Mouse (Mus musculus) thymus, adult 2 months (tissue): Measurements from ENCODE around the gene Gm2001. TPM values are rescaled to one million over a fixed set of nuclear protein-coding genes. Genes with fewer than 3 reads are reported as not detected.
"Not testable (repeated sequence)": the region's sequence is repeated elsewhere in the genome, so short reads cannot be mapped to it uniquely, and the experiment has no call there.

ENCODE experiments used
- DNase-seq: peaks from one replicate; pipeline ENCODE4 v3.0.0; 2021
- H3K27ac ChIP-seq: fragments of 200-500 bp; 2 replicates; pipeline ENCODE4 v1.5.1; 2012; ENCODE audit warnings: low read length, control low read depth; ENCODE audit not compliant: control insufficient read depth, insufficient read depth
- H3K27me3 ChIP-seq: fragments of 200-500 bp; 2 replicates; pipeline ENCODE4 v1.6.1; 2012; ENCODE audit warnings: mild to moderate bottlenecking, low read length, moderate library complexity, mixed read lengths; ENCODE audit not compliant: control insufficient read depth, insufficient read depth
- H3K36me3 ChIP-seq: fragments of 200-500 bp; 2 replicates; pipeline ENCODE4 v1.6.1; 2012; ENCODE audit warnings: mild to moderate bottlenecking, low read length, moderate library complexity; ENCODE audit not compliant: control insufficient read depth, insufficient read depth
- H3K4me1 ChIP-seq: fragments of 200-500 bp; replicated peaks from 2 replicates; pipeline ENCODE4 v1.6.1; 2012; ENCODE audit warnings: low read length; ENCODE audit not compliant: control insufficient read depth, insufficient read depth
- H3K4me3 ChIP-seq: fragments of 200-500 bp; 2 replicates; pipeline ENCODE4 v1.5.1; 2012; ENCODE audit warnings: mild to moderate bottlenecking, low read length, control low read depth, moderate library complexity; ENCODE audit not compliant: control insufficient read depth, insufficient read depth
- WGBS: fragments of 180-500 bp; shearing (Covaris S2); methylation state at CpG from one replicate; pipeline ENCODE4 v1.1.7; 2018; 5-methylcytosine and 5-hydroxymethylcytosine counted together
- polyA plus RNA-seq: library from polyadenylated mRNA; depleted of rRNA; stranded (reverse); fragments of >200 nt; gene quantifications from 2 replicates; pipeline ENCODE4 v1.2.3, GENCODE M21; 2012; rRNA removed

Gene Gm2001
- not detected in 2 replicates for polyA plus RNA-seq

- not testable (repeated sequence) for H3K4me1 ChIP-seq, H3K4me3 ChIP-seq, H3K36me3 ChIP-seq, H3K27ac ChIP-seq, H3K27me3 ChIP-seq, DNase-seq
- 84% methylated on average over 2 of the region's 2 CpGs for WGBS
These were observed at the start of gene Gm2001 for GRCm38 (mm10) chr12:87842239-87842638. Gm2001 (minus strand) TSS chr12:87842339.

- 87% methylated on average over 5 of the region's 5 CpGs for whole genome bisulfite sequencing
- not testable (repeated sequence) for H3K27ac ChIP-seq, H3K4me3 ChIP-seq, H3K36me3 ChIP-seq, DNase-seq, H3K4me1 ChIP-seq, H3K27me3 ChIP-seq
These were observed 31.6 kb upstream of the Gm2001 start, which contains the start of gene Gm2016 for GRCm38 (mm10) chr12:87873772-87874171. Gm2016 (plus strand) TSS chr12:87874072.

- not testable (repeated sequence) for H3K27ac ChIP-seq, H3K36me3 ChIP-seq, H3K27me3 ChIP-seq, H3K4me3 ChIP-seq, H3K4me1 ChIP-seq, DNase-seq
- WGBS, result 88% methylated on average over 2 of the region's 2 CpGs
These were observed 21.9 kb upstream of the Gm2001 start for GRCm38 (mm10) chr12:87864048-87864447.

GRCm38 (mm10) chr12:87863638-87864037 is 21.5 kb upstream of the Gm2001 start:
- WGBS, result 97% methylated on average over 10 of the region's 11 CpGs
- not testable (repeated sequence) for H3K27me3 ChIP-seq, DNase-seq, H3K4me1 ChIP-seq, H3K36me3 ChIP-seq, H3K4me3 ChIP-seq, H3K27ac ChIP-seq

GRCm38 (mm10) chr12:87861740-87862692 is 19.9 kb upstream of the Gm2001 start:
- H3K4me3 ChIP-seq, H3K27me3 ChIP-seq, H3K4me1 ChIP-seq, H3K27ac ChIP-seq, H3K36me3 ChIP-seq, DNase-seq: not testable (repeated sequence)
- WGBS, result 87% methylated on average over 23 of the region's 23 CpGs

GRCm38 (mm10) chr12:87856067-87856466 is 13.9 kb upstream of the Gm2001 start:
- H3K4me3 ChIP-seq, H3K4me1 ChIP-seq, DNase-seq, H3K36me3 ChIP-seq, H3K27ac ChIP-seq, H3K27me3 ChIP-seq: not testable (repeated sequence)
- WGBS, result 84% methylated on average over 1 of the region's 1 CpGs

- H3K4me3 ChIP-seq, H3K36me3 ChIP-seq, H3K27ac ChIP-seq, H3K27me3 ChIP-seq, H3K4me1 ChIP-seq, DNase-seq: not testable (repeated sequence)
- WGBS, result no CpG with 5 or more reads among the region's 2 CpGs
These were observed 8.5 kb upstream of the Gm2001 start for GRCm38 (mm10) chr12:87850657-87851056.

GRCm38 (mm10) chr12:87816277-87816676 is 25.9 kb downstream of the Gm2001 start, which contains the start of gene BB287469:
BB287469 (plus strand) TSS chr12:87816577.
- not testable (repeated sequence) for H3K4me1 ChIP-seq, H3K36me3 ChIP-seq, H3K4me3 ChIP-seq, H3K27ac ChIP-seq, DNase-seq, H3K27me3 ChIP-seq
- WGBS, result 89% methylated on average over 6 of the region's 6 CpGs

- H3K27me3 ChIP-seq, H3K4me3 ChIP-seq, H3K36me3 ChIP-seq, DNase-seq, H3K4me1 ChIP-seq, H3K27ac ChIP-seq: not testable (repeated sequence)
- 88% methylated on average over 5 of the region's 5 CpGs for WGBS
These were observed 44.2 kb downstream of the Gm2001 start for GRCm38 (mm10) chr12:87797971-87798370.

- H3K27ac ChIP-seq, H3K4me1 ChIP-seq, H3K36me3 ChIP-seq, H3K4me3 ChIP-seq, H3K27me3 ChIP-seq, DNase-seq: not testable (repeated sequence)
- 100% methylated on average over 1 of the region's 1 CpGs for WGBS
These were observed 46.9 kb downstream of the Gm2001 start, which contains the start of gene Gm21936 for GRCm38 (mm10) chr12:87795212-87795611. Gm21936 (plus strand) TSS chr12:87795512.
